Mouse (Mus musculus) C2C12 (cell line): ENCODE results near the gene Capn2.

Experiments
- CTCF ChIP-seq: IDR thresholded peaks from one replicate; pipeline ENCODE4 v1.5.1; 2011; ENCODE audit not compliant: control insufficient read depth, insufficient read depth, insufficient read length
- MYOD1 ChIP-seq: IDR thresholded peaks from one replicate; pipeline ENCODE4 v1.6.1; 2011; ENCODE audit warnings: low read depth; ENCODE audit not compliant: control insufficient read depth, insufficient read length

GRCm38 (mm10) chr1:182432059-182432458 is 85.3 kb downstream of the Capn2 start:
- no peak for TF ChIP-seq CTCF
- TF ChIP-seq MYOD1 = no peak
